Mouse (Mus musculus) heart, embryonic 15.5 days (tissue): ENCODE results near the gene Slc22a7. TPM values are rescaled to one million over a fixed set of nuclear protein-coding genes. Genes with fewer than 3 reads are reported as not detected.

Experiments
- ATAC-seq: fragments of 200-750 bp; cut with Nextera tagmentation; replicated peaks from 2 replicates; pipeline ENCODE4 v1.8.0; 2017; ENCODE audit warnings: low read depth, moderate TSS enrichment; ENCODE audit not compliant: insufficient number of reproducible peaks, insufficient read depth, low FRiP score
- H3K27ac ChIP-seq: fragments of 300-500 bp; sonication (generic); 2 replicates; pipeline ENCODE4 v1.5.1; 2015; ENCODE audit warnings: mild to moderate bottlenecking, inconsistent platforms
- H3K27me3 ChIP-seq: fragments of 300-500 bp; sonication (generic); 2 replicates; pipeline ENCODE4 v1.6.1; 2015; ENCODE audit warnings: inconsistent platforms
- H3K36me3 ChIP-seq: fragments of 300-500 bp; sonication (generic); 2 replicates; pipeline ENCODE4 v1.6.1; 2015; ENCODE audit warnings: mild to moderate bottlenecking, inconsistent platforms
- H3K4me1 ChIP-seq: fragments of 300-500 bp; sonication (generic); replicated peaks from 2 replicates; pipeline ENCODE4 v1.6.1; 2015; ENCODE audit warnings: inconsistent platforms
- H3K4me2 ChIP-seq: fragments of 300-500 bp; sonication (generic); 2 replicates; pipeline ENCODE4 v1.6.1; 2015; ENCODE audit warnings: inconsistent platforms, mild to moderate bottlenecking, moderate library complexity
- H3K4me3 ChIP-seq: fragments of 300-500 bp; sonication (generic); 2 replicates; pipeline ENCODE4 v1.5.1; 2015; ENCODE audit warnings: mild to moderate bottlenecking, inconsistent platforms
- H3K9ac ChIP-seq: fragments of 300-500 bp; sonication (generic); 2 replicates; pipeline ENCODE4 v1.6.1; 2015; ENCODE audit warnings: mild to moderate bottlenecking, inconsistent platforms
- H3K9me3 ChIP-seq: fragments of 300-500 bp; sonication (generic); replicated peaks from 2 replicates; pipeline ENCODE4 v1.6.1; 2016; ENCODE audit warnings: inconsistent platforms
- whole genome bisulfite sequencing: fragments of 180-500 bp; shearing (Covaris S2); methylation state at CpG from one replicate; pipeline ENCODE4 v1.1.7; 2015; ENCODE audit warnings: mixed read lengths; 5-methylcytosine and 5-hydroxymethylcytosine counted together
- polyA plus RNA-seq: library from polyadenylated mRNA; unstranded; fragments of >200 nt; fragmentation: Nextera tagmentation; extraction: Ambion mirVana; gene quantifications from 2 replicates; pipeline ENCODE4 v1.2.1, GENCODE M21; 2015

Slc22a7 gene
- polyA plus RNA-seq, 1 experiment from 2014 or later: 0.25 TPM

DNA sequence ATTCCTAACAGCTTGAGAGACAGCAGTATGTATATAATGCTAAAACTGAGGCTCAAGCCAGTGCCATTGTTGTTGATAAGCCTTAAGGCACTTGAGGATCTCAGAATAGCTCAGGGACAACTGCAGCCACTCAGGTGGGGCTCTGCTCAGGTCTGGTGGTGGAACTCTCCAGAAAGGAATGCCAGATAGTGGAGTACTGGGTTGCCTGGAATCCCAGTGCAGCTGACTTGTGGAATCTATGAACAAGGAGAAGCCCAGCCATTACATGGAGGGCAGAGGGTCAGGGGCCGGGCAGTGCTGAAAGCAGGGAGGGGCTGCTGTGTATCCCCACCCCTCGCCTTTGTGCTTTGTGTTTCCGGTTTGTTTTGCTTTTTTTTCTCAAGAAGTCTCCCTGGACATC, 20.2 kb upstream of the Slc22a7 start:
- H3K9ac ChIP-seq: no peak overlapping the region
- H3K9me3 ChIP-seq: no peaks in the 10 kb centered on the region
- peak overlapping the region; percentile 82 for H3K27ac ChIP-seq
- no peak overlapping the region for H3K4me3 ChIP-seq
- H3K4me1 ChIP-seq: peaks cover 61% of the 10 kb centered on the region
- 16% methylated on average over 3 of the region's 3 CpGs for WGBS
- peaks cover 85% of the 10 kb centered on the region for H3K27me3 ChIP-seq
- ATAC-seq: peak; percentile 44; the same call in 1 of the 2 replicates
- H3K36me3 ChIP-seq: no peaks in the 10 kb centered on the region
- H3K4me2 ChIP-seq: peak overlapping the region; percentile 13; the same call in 1 of the 2 replicates

DNA sequence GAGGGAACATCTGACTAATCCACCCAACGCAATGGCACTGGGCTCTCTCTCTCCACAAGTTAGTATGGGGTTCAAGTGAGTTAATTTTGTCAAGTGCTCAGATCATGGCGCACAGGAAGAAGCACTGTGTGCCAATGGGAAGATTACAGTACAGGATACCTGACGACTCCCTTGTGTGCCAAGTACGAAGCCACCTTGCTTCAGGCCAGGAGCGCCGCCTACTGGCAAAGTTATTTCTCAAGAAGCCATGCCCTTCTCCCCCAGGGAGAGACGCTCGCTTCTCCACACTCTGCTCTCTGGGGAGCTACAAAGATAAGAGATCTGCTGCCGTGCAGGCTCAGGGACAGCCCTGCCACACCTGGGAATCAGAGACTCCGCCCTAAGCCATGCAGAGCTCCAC, 19.5 kb upstream of the Slc22a7 start:
- H3K4me3 ChIP-seq: no peak overlapping the region
- peak overlapping the region; percentile 82 for H3K27ac ChIP-seq
- peak overlapping the region; percentile 13; the same call in 1 of the 2 replicates for H3K4me2 ChIP-seq

DNA sequence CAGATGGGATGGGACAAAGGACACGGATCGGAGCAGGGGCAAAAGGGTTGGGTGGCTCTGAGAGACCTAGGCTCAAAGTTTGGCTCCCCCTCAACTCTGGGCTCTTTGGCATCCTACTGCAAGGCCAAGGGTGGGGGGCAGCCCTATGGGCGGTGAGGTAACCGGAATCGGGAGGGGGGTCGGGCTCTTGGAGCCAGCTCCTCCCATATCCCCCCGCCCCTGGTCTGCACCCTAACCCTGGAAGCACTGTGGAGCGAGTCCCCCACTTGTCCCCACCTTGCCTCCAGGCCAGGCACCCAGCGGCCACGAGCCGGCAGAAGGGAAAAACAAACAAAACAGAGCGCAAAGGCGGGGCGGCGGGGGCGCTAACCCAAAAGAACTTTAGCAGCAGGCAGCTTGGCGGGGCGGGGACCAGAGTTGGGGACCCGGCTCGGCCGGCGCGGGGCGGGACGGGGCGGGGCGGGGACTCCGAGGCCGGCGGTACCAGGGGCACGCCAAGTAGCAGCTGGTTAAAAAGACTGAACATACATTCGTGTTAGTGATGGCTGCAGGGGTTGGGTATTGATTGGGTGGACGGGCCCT, 16.9 kb upstream of the Slc22a7 start:
- Histone ChIP-seq H3K36me3 (no peaks in the 10 kb centered on the region), H3K4me2 (peak overlapping the region; percentile 76), H3K27ac (no peak overlapping the region), H3K9ac (peak overlapping the region; percentile 45), H3K9me3 (no peaks in the 10 kb centered on the region), H3K4me3 (peak overlapping the region; percentile 46), H3K4me1 (peaks cover 39% of the 10 kb centered on the region), H3K27me3 (peaks cover 83% of the 10 kb centered on the region)
- no peak for ATAC-seq
- WGBS: 2% methylated on average over 33 of the region's 33 CpGs

More for the DNA sequence above, 19.5 kb upstream of the Slc22a7 start:
- no peaks in the 10 kb centered on the region for H3K9me3 ChIP-seq
- H3K4me1 ChIP-seq: peaks cover 61% of the 10 kb centered on the region
- no peaks in the 10 kb centered on the region for H3K36me3 ChIP-seq
- ATAC-seq: no peak
- 13% methylated on average over 10 of the region's 10 CpGs for WGBS
- no peak overlapping the region for H3K9ac ChIP-seq
- H3K27me3 ChIP-seq: peaks cover 91% of the 10 kb centered on the region

DNA sequence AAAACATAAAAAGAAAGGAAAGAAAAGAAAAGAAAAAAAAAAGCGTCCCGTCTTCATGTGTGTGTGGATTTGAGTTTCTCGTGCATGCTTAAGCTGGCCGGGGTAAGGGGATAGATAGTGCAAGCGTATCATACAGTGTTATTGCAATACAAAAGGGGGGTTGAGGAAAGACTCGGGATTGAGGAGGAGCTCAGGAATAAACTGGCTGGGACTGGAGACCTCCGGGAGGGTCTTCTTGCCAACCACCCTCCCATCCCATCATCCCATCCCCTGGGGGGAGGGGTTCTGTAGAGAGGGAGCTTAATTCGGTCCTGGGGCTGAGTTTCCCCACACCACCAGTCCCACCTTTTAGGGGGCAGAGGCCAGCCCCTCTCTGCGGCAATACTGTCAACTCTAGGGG, 16.3 kb upstream of the Slc22a7 start:
- Histone ChIP-seq H3K27me3 (peaks cover 76% of the 10 kb centered on the region), H3K4me3 (peak overlapping the region; percentile 46), H3K4me2 (peak overlapping the region; percentile 76), H3K9ac (peak overlapping the region; percentile 45; the same call in 1 of the 2 replicates), H3K27ac (no peak overlapping the region), H3K4me1 (peaks cover 38% of the 10 kb centered on the region), H3K36me3 (no peaks in the 10 kb centered on the region), H3K9me3 (no peaks in the 10 kb centered on the region)
- WGBS: 4% methylated on average over 9 of the region's 9 CpGs
- no peak for ATAC-seq

DNA sequence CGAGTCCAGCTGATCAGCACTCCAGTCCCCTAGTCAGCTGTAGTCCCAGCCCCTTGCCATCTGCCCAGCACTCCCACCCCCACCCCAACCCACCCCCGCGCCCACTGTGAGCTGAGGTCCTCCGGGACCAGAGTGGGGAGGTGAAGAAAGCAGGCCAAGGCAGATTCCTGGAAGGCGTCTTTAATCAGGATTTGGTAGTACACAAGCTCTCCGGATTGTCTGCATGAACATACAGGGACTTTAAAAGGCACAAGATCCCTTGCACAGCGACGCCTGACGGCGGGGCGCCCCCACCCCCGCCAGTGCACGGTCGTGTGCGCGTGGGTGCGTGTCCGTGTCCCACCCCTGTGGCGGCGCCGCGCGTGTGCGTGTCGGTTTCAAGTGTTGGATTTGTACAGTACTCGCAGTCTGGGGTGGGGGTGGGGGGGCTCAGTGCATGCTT, 15.7 kb upstream of the Slc22a7 start:
- ATAC-seq: no peak
- peaks cover 37% of the 10 kb centered on the region for H3K4me1 ChIP-seq

DNA sequence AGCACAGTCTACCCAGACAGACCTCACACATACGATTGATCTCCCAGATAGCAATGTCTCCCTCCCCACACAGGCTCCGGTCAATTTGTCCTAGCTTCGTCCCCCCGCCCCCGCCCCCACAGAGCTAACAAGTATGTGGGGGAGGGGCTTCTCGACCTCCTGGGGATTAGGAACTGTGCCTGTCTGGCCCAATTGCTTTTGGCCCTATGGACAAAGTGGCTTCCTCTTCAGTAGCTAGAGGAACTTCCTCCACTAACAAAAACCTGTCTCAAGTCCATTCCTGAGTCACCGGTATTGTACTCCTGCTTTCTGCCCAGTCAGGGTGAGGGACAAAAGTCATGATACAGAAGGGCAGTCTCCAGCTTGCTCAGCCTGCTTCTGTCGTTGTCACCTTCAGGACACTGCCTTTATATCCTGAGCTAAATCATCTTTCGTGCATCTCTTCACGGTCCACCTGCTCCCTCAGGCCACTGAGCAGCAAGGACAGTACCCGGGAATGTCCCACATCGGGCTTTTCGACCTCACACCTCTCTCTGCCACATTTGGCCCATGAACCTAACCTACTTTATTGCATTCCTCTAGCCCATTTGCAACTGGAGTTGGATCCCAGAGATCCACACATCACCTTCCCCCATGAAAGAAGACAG, 15.2 kb upstream of the Slc22a7 start:
- Histone ChIP-seq H3K4me3 (no peak overlapping the region; the same call in 1 of the 2 replicates), H3K27me3 (peaks cover 71% of the 10 kb centered on the region), H3K9ac (no peak overlapping the region), H3K4me2 (no peak overlapping the region), H3K9me3 (no peaks in the 10 kb centered on the region), H3K36me3 (no peaks in the 10 kb centered on the region), H3K27ac (no peak overlapping the region), H3K4me1 (peaks cover 31% of the 10 kb centered on the region)
- no peak for ATAC-seq
- 18% methylated on average over 13 of the region's 13 CpGs for WGBS

More for the DNA sequence above, 15.7 kb upstream of the Slc22a7 start:
- Histone ChIP-seq H3K4me2 (peak overlapping the region; percentile 76), H3K27me3 (peaks cover 71% of the 10 kb centered on the region), H3K9ac (peak overlapping the region; percentile 17; the same call in 1 of the 2 replicates), H3K9me3 (no peaks in the 10 kb centered on the region), H3K36me3 (no peaks in the 10 kb centered on the region), H3K27ac (no peak overlapping the region), H3K4me3 (peak overlapping the region; percentile 46)
- 2% methylated on average over 26 of the region's 26 CpGs for WGBS

DNA sequence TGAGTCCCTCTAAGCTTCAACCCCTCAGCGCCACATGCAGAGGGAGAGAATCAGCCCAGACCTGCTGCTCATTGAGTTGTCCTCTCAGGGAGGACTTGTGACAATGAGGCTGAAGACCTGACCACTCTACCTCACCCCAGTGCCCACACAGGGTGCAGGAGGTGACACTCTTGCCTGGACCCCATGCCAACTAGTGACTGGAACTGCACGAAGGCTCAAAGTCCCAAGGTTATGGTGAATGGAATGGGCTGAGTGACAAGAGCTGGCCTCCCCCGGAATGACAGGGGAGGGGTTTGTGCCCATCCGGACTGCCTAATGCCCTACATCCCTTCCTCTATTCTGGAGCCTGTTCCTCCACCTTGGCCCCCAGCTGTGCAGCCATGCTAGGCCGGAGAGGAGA, 14.4 kb upstream of the Slc22a7 start:
- 46% methylated on average over 5 of the region's 5 CpGs for WGBS
- peaks cover 70% of the 10 kb centered on the region for H3K27me3 ChIP-seq

DNA sequence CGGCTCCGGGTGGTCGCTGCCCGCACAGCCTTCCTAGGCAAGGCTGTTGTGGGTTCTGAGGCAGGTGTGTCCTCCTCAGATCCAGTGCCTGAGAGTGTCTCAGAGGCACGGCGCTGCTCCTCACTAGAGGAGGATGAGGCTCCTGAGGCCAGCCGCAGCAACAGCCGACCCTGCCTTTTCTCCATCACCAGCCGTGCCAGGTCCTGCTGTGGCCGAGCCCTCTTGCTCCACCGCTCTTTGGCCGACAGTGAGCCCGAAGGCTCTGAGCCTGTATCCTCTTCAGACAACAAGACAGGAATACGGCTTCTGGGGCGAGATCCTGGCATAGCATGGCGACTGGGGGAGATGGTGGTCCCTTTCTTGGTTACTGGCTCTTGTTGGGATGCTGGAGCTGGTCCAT, 8.0 kb upstream of the Slc22a7 start:
- WGBS: 88% methylated on average over 16 of the region's 16 CpGs
- no peak overlapping the region for H3K4me2 ChIP-seq
- no peaks in the 10 kb centered on the region for H3K9me3 ChIP-seq
- no peak overlapping the region for H3K9ac ChIP-seq
- H3K36me3 ChIP-seq: no peaks in the 10 kb centered on the region
- H3K27ac ChIP-seq: no peak overlapping the region
- no peak for ATAC-seq
- H3K4me1 ChIP-seq: peaks cover 15% of the 10 kb centered on the region
- H3K27me3 ChIP-seq: peaks cover 76% of the 10 kb centered on the region
- H3K4me3 ChIP-seq: no peak overlapping the region

More for the DNA sequence above, 14.4 kb upstream of the Slc22a7 start:
- no peak overlapping the region for H3K9ac ChIP-seq
- no peak overlapping the region for H3K4me2 ChIP-seq
- no peaks in the 10 kb centered on the region for H3K36me3 ChIP-seq
- no peak overlapping the region for H3K4me3 ChIP-seq
- no peaks in the 10 kb centered on the region for H3K9me3 ChIP-seq
- H3K27ac ChIP-seq: no peak overlapping the region
- ATAC-seq: no peak
- peaks cover 24% of the 10 kb centered on the region for H3K4me1 ChIP-seq

DNA sequence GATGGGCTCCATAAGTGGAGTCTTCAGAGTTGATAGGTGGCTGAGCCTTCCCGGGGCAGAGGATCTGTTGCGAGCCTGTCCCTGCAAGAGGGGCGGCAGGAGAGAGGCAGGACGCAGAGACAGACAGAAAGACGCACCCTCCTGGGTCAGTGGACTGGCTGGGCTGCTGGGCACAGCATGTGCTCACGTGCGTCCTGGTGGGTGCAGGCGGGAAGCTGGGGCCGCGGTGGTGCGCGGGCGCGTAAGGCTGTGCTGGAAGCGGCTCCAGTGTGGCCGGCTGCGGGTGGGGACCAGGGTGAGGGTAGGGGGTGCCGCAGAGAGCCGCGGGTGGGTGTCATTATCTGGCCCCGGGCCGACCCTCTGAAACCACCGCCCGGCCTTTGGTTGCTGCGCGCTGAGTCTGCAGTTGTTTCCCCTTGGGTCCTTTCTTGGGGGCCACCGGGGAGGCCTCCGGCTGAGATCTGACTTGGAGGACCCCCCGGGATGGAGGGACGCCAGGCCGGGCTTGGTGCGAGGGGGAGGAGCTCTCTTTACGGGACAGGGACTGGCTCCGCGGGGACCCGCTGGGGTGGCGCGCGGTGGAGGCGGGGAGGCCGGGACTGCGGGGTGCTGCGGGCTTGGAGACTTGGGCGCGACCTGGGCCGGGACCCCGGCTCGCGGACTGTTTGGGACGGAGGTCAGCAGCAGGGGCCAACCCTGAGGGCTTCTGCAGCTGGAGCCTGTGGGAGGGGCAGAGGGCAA, 6.8 kb upstream of the Slc22a7 start:
- Histone ChIP-seq H3K4me1 (peaks cover 15% of the 10 kb centered on the region), H3K36me3 (no peaks in the 10 kb centered on the region), H3K9me3 (no peaks in the 10 kb centered on the region), H3K4me2 (peak overlapping the region; percentile 82), H3K27me3 (peaks cover 82% of the 10 kb centered on the region), H3K9ac (peak overlapping the region; percentile 50), H3K4me3 (peak overlapping the region; percentile 48), H3K27ac (no peak overlapping the region)
- 3% methylated on average over 50 of the region's 50 CpGs for WGBS
- ATAC-seq: no peak; the same call in 1 of the 2 replicates

DNA sequence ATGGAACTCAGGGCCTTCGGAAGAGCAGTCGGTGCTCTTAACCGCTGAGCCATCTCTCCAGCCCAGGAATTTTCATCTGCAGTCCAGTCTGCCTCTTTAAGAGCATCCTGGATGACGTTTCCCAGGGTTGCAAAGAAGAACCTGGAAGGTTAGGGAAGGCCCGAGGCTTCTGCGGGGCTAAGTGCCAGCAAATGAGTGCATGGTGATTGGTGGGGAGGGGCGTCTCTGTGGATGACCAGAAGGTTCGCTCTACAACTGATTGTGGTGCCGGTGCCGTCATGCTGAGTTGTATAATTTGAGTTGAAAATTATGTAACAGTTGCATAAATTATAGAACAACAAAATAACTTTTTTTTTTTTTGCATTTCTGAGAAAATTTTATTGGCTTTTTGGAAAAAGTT, 919 bp upstream of the Slc22a7 start:
- Histone ChIP-seq H3K36me3 (no peaks in the 10 kb centered on the region), H3K4me3 (no peak overlapping the region), H3K27ac (no peak overlapping the region), H3K9ac (no peak overlapping the region), H3K27me3 (peaks cover 69% of the 10 kb centered on the region), H3K9me3 (no peaks in the 10 kb centered on the region), H3K4me2 (no peak overlapping the region), H3K4me1 (peaks cover 6% of the 10 kb centered on the region; the same call in 1 of the 2 replicates)
- WGBS: 93% methylated on average over 10 of the region's 10 CpGs
- no peak for ATAC-seq

DNA sequence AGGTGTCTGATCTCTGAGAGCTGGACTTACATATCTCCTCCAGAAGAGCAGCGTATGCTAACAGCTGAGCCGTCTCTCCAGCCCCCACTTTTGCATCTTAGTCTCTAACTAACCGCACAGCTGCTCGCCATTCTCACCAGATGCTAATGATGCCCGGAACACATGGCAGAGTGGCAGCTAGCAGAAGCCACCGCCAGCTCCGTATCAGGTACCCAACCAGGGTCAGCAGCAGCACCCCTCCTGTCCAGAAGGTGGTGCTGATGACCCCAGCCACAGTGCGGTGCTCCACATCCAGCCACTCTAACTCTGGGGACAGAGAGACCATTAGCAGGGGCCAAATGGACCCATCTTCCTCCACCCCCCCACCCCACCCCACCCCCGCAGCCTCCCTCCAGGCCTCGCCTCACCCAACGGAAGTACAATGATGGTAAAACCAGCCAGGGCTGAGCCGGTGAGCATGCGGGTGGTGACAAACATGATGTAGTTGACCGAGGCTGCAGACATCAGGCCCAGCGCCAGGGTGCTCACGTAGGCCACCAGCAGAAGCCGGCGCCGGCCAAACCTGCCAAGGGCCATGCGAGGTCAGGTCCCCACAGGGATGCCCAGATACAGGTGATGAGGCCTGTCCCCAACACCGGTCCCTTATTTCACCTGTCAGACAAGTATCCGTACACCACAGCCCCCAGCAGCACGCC, 1.4 kb downstream of the Slc22a7 start:
- ATAC-seq: peak; percentile 47
- H3K27me3 ChIP-seq: peaks cover 50% of the 10 kb centered on the region
- 23% methylated on average over 23 of the region's 23 CpGs for WGBS

More for the DNA sequence above, 1.4 kb downstream of the Slc22a7 start:
- peak overlapping the region; percentile 34 for H3K4me2 ChIP-seq
- H3K4me3 ChIP-seq: no peak overlapping the region
- no peaks in the 10 kb centered on the region for H3K36me3 ChIP-seq
- no peak overlapping the region for H3K27ac ChIP-seq
- no peaks in the 10 kb centered on the region for H3K9me3 ChIP-seq
- no peak overlapping the region for H3K9ac ChIP-seq
- peaks cover 13% of the 10 kb centered on the region for H3K4me1 ChIP-seq
